Mouse (Mus musculus): ENCODE data around the gene Ttc41.

The Ttc41 gene

GRCm38 (mm10) chr10:86819649-86820165, 114.1 kb downstream of the Ttc41 start:
- in situ Hi-C loops (cut with MboI, MseI), result no loop called here

DNA sequence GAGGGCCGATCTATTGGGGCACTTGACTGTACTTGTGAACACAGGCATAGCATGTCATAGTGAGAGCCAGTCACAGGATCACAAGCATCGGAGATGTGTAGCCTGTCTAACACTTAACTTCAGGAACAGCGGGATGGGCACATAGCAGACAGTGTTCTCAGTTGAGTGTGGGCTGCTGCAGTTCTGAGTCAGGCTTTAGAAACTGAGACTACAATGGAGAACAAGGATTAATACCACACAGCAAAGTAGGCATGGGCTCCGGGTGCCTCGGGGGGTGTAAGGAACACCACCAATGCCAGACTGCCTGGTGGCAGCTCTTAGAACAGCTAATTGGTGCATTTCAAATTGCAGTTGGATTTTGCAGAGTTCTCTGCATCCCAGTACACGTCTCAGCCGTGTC, 115.4 kb downstream of the Ttc41 start:
- in situ Hi-C loops (cut with MboI, MseI), result no loop called here

GRCm38 (mm10) chr10:86824093-86824492, 118.5 kb downstream of the Ttc41 start:
- in situ Hi-C loops (cut with MboI, MseI), result no loop called here

DNA sequence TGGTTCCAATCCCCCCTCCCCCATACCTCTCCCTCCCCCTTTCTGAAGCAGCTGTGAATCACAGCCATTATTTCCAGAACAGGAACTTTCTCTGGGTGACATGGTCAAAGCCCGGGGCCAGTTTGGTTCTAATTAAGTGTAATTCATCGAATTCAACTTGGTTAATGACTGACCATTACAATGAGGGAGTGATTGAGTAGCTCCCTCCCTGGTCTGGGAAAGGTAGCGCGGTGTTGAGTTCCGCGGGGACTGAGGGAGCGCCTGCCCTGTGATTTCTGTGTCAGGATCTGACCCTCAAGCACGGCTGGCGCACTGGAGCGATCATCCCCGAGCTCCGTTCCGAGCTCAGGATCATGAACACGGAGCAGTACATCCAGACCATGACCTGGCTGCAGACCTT, 119.3 kb downstream of the Ttc41 start:
- in situ Hi-C loops (cut with MboI, MseI), result no loop called here

GRCm38 (mm10) chr10:86825871-86826522, 120.4 kb downstream of the Ttc41 start:
- in situ Hi-C loops (cut with MboI, MseI), result no loop called here
